Mouse (Mus musculus) liver, embryonic 11.5 days (tissue): Measurements from ENCODE around the gene Optn. TPM values are rescaled to one million over a fixed set of nuclear protein-coding genes. Genes with fewer than 3 reads are reported as not detected.

Source experiments
- ATAC-seq: fragments of 200-750 bp; cut with Nextera tagmentation; replicated peaks from 2 replicates; pipeline ENCODE4 v1.8.0; 2017; ENCODE audit warnings: moderate number of reproducible peaks, mild to moderate bottlenecking, moderate TSS enrichment, moderate library complexity; ENCODE audit not compliant: low FRiP score
- DNase-seq: peaks from one replicate; pipeline ENCODE4 v3.0.0-alpha.2; 2017; ENCODE audit warnings: low spot score
- H3K27ac ChIP-seq: fragments of 300-500 bp; sonication (generic); 2 replicates; pipeline ENCODE4 v1.5.1; 2014; ENCODE audit warnings: mild to moderate bottlenecking, low read depth, low read length, control low read depth
- H3K27me3 ChIP-seq: fragments of 300-500 bp; sonication (generic); replicated peaks from 2 replicates; pipeline ENCODE4 v1.6.1; 2014; ENCODE audit warnings: low read length, mixed read lengths; ENCODE audit not compliant: control insufficient read depth, insufficient read depth
- H3K36me3 ChIP-seq: fragments of 300-500 bp; sonication (generic); 2 replicates; pipeline ENCODE4 v1.6.1; 2014; ENCODE audit warnings: mild to moderate bottlenecking, low read length, moderate library complexity, mixed read lengths; ENCODE audit not compliant: control insufficient read depth, insufficient read depth
- H3K4me1 ChIP-seq: fragments of 300-500 bp; sonication (generic); replicated peaks from 2 replicates; pipeline ENCODE4 v1.6.1; 2014; ENCODE audit warnings: low read length, mixed read lengths; ENCODE audit not compliant: control insufficient read depth, insufficient read depth
- H3K4me2 ChIP-seq: fragments of 300-500 bp; sonication (generic); 2 replicates; pipeline ENCODE4 v1.6.1; 2014; ENCODE audit warnings: mild to moderate bottlenecking, control low read depth, moderate library complexity
- H3K4me3 ChIP-seq: fragments of 300-500 bp; sonication (generic); 2 replicates; pipeline ENCODE4 v1.5.1; 2014; ENCODE audit warnings: low read depth, low read length, control low read depth
- H3K9ac ChIP-seq: fragments of 300-500 bp; sonication (generic); 2 replicates; pipeline ENCODE4 v1.6.1; 2014; ENCODE audit warnings: low read depth, low read length, control low read depth
- H3K9me3 ChIP-seq: fragments of 300-500 bp; sonication (generic); 2 replicates; pipeline ENCODE4 v1.6.1; 2016; ENCODE audit warnings: low read length, inconsistent platforms, mixed read lengths; ENCODE audit not compliant: control insufficient read depth
- WGBS: fragments of 180-500 bp; shearing (Covaris S2); extraction: QIAGEN DNeasy Blood & Tissue Kit; methylation state at CpG from one replicate; pipeline ENCODE4 v1.1.7; 2014; 5-methylcytosine and 5-hydroxymethylcytosine counted together
- polyA plus RNA-seq: library from polyadenylated mRNA; unstranded; fragments of >200 nt; fragmentation: Nextera tagmentation; extraction: Ambion mirVana; gene quantifications from 2 replicates; pipeline ENCODE4 v1.2.1, GENCODE M21; 2014

The Optn gene
- polyA plus RNA-seq, 1 experiment from 2014 or later: 18.7 TPM

- H3K4me2 ChIP-seq: no peak overlapping the region
- peaks cover 11% of the 10 kb centered on the region for H3K4me1 ChIP-seq
- peaks cover 4% of the 10 kb centered on the region; the same call in 1 of the 2 replicates for H3K36me3 ChIP-seq
- no peaks in the 10 kb centered on the region for H3K27me3 ChIP-seq
- ATAC-seq (no peak), DNase-seq (no peak)
- no peak overlapping the region for H3K9ac ChIP-seq
- no peak overlapping the region for H3K27ac ChIP-seq
- H3K4me3 ChIP-seq: no peak overlapping the region
- no peaks in the 10 kb centered on the region for H3K9me3 ChIP-seq
- 62% methylated on average over 7 of the region's 7 CpGs for WGBS
Observed at GRCm38 (mm10) chr2:5014616-5015015, 49.2 kb downstream of the Optn start.

DNA sequence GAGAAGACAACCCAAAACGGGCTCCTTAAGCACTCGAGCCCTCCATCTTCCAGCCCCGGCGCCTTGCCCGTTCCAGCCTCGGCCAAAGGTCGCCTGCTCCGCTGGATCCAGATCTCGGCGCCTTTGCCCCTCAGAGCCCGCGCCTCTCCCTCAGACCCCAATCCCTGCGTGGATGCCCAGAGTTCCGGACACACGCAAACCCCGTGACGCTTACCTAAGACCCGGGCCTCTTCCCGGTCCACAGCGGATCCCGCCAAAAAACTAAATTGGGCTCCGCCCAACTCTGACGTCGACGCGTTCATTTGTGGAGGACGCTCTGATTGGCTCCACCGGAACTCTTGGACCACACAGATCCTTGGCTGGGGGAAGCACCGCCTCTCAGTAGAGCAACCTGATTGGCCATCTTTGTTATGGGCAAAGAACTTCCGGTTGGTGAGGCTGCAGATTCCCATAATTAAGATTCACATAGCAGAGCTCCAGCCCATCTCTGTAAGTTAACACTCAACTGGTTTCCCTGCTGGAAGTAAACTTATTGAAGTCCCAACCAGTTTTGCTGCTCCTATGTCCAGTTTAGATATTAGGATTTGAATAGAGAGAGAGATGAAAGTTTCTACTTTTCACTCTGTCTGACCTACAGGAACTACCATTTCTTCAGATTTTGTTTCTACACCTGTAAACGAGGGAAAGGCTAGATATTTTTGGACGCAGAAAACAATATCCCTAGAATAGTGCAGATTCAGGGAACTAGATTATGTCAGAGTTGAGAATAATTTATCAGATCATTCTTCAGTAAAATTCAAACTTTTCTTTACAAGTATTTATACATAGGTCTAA, 51.1 kb downstream of the Optn start, which contains the start of gene Mcm10:
Gene Mcm10, minus strand, starts transcription at position 301 of the 834 bp plus-strand sequence.
- H3K27me3 ChIP-seq: no peaks in the 10 kb centered on the region
- H3K4me3 ChIP-seq: peak within 1 kb of the TSS; percentile 78
- peak within 1 kb of the TSS; percentile 82 for H3K4me2 ChIP-seq
- peaks cover 18% of the 10 kb centered on the region for H3K36me3 ChIP-seq
- ATAC-seq (peak; percentile 99), DNase-seq (peak; percentile 94)
- H3K4me1 ChIP-seq: peaks cover 11% of the 10 kb centered on the region
- H3K27ac ChIP-seq: peak within 1 kb of the TSS; percentile 38
- WGBS: 3% methylated on average over 32 of the region's 32 CpGs
- H3K9ac ChIP-seq: peak within 1 kb of the TSS; percentile 82
- no peaks in the 10 kb centered on the region for H3K9me3 ChIP-seq

GRCm38 (mm10) chr2:5011898-5012490, 51.9 kb downstream of the Optn start:
- Histone ChIP-seq H3K4me3 (peak overlapping the region; percentile 78), H3K27ac (peak overlapping the region; percentile 38), H3K27me3 (no peaks in the 10 kb centered on the region), H3K9ac (peak overlapping the region; percentile 82), H3K4me1 (peaks cover 11% of the 10 kb centered on the region), H3K36me3 (peaks cover 24% of the 10 kb centered on the region), H3K9me3 (no peaks in the 10 kb centered on the region), H3K4me2 (peak overlapping the region; percentile 82)
- WGBS: 10% methylated on average over 8 of the region's 8 CpGs
- no peak for DNase-seq
- peak; percentile 48; the same call in 1 of the 2 replicates for ATAC-seq

DNA sequence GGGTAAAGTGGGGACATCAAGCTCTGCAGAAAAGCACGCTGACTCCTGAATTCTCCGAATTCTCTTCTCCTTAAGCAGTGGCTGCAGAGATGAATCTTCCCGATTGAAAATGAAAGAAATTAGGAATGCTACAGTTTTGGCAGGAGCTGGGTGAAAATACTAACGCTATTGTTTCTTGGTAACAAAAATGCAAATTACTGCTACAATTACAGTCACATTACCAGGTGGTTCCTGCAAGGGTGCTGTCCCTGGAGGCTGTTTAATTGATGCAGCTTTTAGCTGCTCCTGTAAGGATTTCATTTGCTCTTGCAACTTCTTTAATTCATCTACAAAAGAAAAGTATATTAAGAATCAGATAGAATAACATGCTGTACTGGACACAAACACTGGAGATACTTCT, 56.7 kb downstream of the Optn start:
- DNase-seq: no peak
- ATAC-seq: no peak
- Histone ChIP-seq H3K9ac (no peak overlapping the region), H3K9me3 (no peaks in the 10 kb centered on the region), H3K4me2 (no peak overlapping the region), H3K27me3 (no peaks in the 10 kb centered on the region), H3K36me3 (peaks cover 56% of the 10 kb centered on the region), H3K4me3 (no peak overlapping the region), H3K4me1 (peaks cover 11% of the 10 kb centered on the region), H3K27ac (no peak overlapping the region)
- 92% methylated on average over 4 of the region's 4 CpGs for WGBS

GRCm38 (mm10) chr2:5001266-5001665, 62.6 kb downstream of the Optn start:
- Histone ChIP-seq H3K27ac (no peak overlapping the region), H3K4me1 (no peaks in the 10 kb centered on the region), H3K4me2 (no peak overlapping the region), H3K9me3 (no peaks in the 10 kb centered on the region), H3K4me3 (no peak overlapping the region), H3K27me3 (no peaks in the 10 kb centered on the region), H3K36me3 (peaks cover 60% of the 10 kb centered on the region), H3K9ac (no peak overlapping the region)
- DNase-seq (no peak), ATAC-seq (no peak)
- 90% methylated on average over 6 of the region's 6 CpGs for WGBS

GRCm38 (mm10) chr2:4998905-4999304, 64.9 kb downstream of the Optn start:
- H3K9me3 ChIP-seq: no peaks in the 10 kb centered on the region
- H3K4me2 ChIP-seq: no peak overlapping the region
- H3K36me3 ChIP-seq: peaks cover 59% of the 10 kb centered on the region
- WGBS: 78% methylated on average over 3 of the region's 3 CpGs
- H3K27me3 ChIP-seq: no peaks in the 10 kb centered on the region
- no peak overlapping the region for H3K27ac ChIP-seq
- no peak overlapping the region for H3K9ac ChIP-seq
- H3K4me1 ChIP-seq: no peaks in the 10 kb centered on the region
- ATAC-seq: no peak
- H3K4me3 ChIP-seq: no peak overlapping the region
- DNase-seq: no peak

GRCm38 (mm10) chr2:4996421-4996824, 67.4 kb downstream of the Optn start:
- peaks cover 61% of the 10 kb centered on the region for H3K36me3 ChIP-seq
- H3K4me1 ChIP-seq: no peaks in the 10 kb centered on the region
- no peak overlapping the region for H3K27ac ChIP-seq
- no peaks in the 10 kb centered on the region for H3K9me3 ChIP-seq
- no peak overlapping the region for H3K9ac ChIP-seq
- H3K4me3 ChIP-seq: no peak overlapping the region
- no peaks in the 10 kb centered on the region for H3K27me3 ChIP-seq
- ATAC-seq (no peak), DNase-seq (no peak)
- 91% methylated on average over 6 of the region's 6 CpGs for WGBS
- H3K4me2 ChIP-seq: no peak overlapping the region

DNA sequence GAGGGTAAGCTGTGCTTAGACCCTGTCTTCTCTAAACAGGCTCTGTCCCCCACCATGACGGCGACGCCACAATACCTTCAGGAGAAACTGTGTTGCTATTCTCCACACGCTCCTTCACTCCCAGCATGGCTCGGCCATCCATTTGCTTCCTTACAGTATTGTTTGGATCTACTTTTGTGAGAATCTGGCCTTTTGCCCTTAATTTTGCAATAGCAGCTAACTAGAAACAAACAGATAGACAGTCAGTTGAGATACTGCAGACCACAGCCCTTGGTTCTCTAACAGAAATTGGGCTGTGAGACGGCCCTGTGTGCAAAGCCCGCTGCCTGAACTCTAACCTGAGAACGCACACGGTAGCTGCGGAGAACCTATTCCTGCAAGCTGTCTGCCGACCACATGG, 68.2 kb downstream of the Optn start:
- Histone ChIP-seq H3K9ac (no peak overlapping the region), H3K4me1 (no peaks in the 10 kb centered on the region), H3K9me3 (no peaks in the 10 kb centered on the region), H3K27me3 (no peaks in the 10 kb centered on the region), H3K4me3 (no peak overlapping the region), H3K36me3 (peaks cover 61% of the 10 kb centered on the region), H3K27ac (no peak overlapping the region), H3K4me2 (no peak overlapping the region)
- DNase-seq: no peak
- ATAC-seq: no peak
- WGBS: 91% methylated on average over 11 of the region's 11 CpGs
